Mouse (Mus musculus) ES-Bruce4 (cell line): ENCODE measurements around the gene Ghrl. TPM values are rescaled to one million over a fixed set of nuclear protein-coding genes. Genes with fewer than 3 reads are reported as not detected.
A peak's percentile ranks its signal among the peaks of the same experiment; 100 is the strongest.

ENCODE experiments used
- H3K27ac ChIP-seq: 2 replicates; pipeline ENCODE4 v1.5.1; 2012; ENCODE audit warnings: low read length, inconsistent platforms; ENCODE audit not compliant: insufficient read depth
- H3K27me3 ChIP-seq: 2 replicates; pipeline ENCODE4 v1.6.1; 2012; ENCODE audit warnings: mild to moderate bottlenecking, low read length, inconsistent platforms; ENCODE audit not compliant: control insufficient read depth, poor library complexity, insufficient read depth, severe bottlenecking
- H3K36me3 ChIP-seq: 2 replicates; pipeline ENCODE4 v1.6.1; 2012; ENCODE audit warnings: inconsistent platforms, mild to moderate bottlenecking, low read length, moderate library complexity; ENCODE audit not compliant: control insufficient read depth, poor library complexity, insufficient read depth, severe bottlenecking
- H3K4me1 ChIP-seq: one replicate; pipeline ENCODE4 v1.8.1; 2011; ENCODE audit warnings: low read length; ENCODE audit not compliant: control insufficient read depth, insufficient read depth
- H3K4me3 ChIP-seq: 2 replicates; pipeline ENCODE4 v1.5.1; 2011; ENCODE audit warnings: low read depth, mild to moderate bottlenecking, low read length
- H3K9ac ChIP-seq: 2 replicates; pipeline ENCODE4 v1.6.1; 2012; ENCODE audit warnings: low read depth, mild to moderate bottlenecking, inconsistent platforms; ENCODE audit not compliant: poor library complexity, severe bottlenecking
- H3K9me3 ChIP-seq: replicated peaks from 2 replicates; pipeline ENCODE4 v1.6.1; 2012; ENCODE audit warnings: mild to moderate bottlenecking, low read length, inconsistent platforms; ENCODE audit not compliant: control insufficient read depth, poor library complexity, insufficient read depth, severe bottlenecking
- CTCF ChIP-seq: IDR thresholded peaks from one replicate; pipeline ENCODE4 v1.8.1; 2011; ENCODE audit warnings: low read depth, low read length
- EP300 ChIP-seq: IDR thresholded peaks from 2 replicates; pipeline ENCODE4 v1.6.1; 2011; ENCODE audit warnings: low read depth, low read length; ENCODE audit not compliant: insufficient read depth
- POLR2A ChIP-seq: IDR thresholded peaks from one replicate; pipeline ENCODE4 v1.8.1; 2011; ENCODE audit warnings: low read length; ENCODE audit not compliant: insufficient read depth
- polyA plus RNA-seq: library from polyadenylated mRNA; stranded (reverse); fragments of >200 nt; gene quantifications from 2 replicates; pipeline ENCODE4 v1.2.4, GENCODE M21; 2011; ENCODE audit warnings: low read depth; ENCODE audit not compliant: missing spikeins, insufficient read depth, insufficient read length

Gene Ghrl
- polyA plus RNA-seq, 1 experiment: 2.0 TPM

- TF ChIP-seq CTCF (no peak), EP300 (no peak), POLR2A (no peak)
- H3K9ac ChIP-seq: no peak overlapping the region
- H3K27me3 ChIP-seq: no peaks in the 10 kb centered on the region
- H3K4me1 ChIP-seq: peaks cover 4% of the 10 kb centered on the region
- peaks cover under 1% of the 10 kb centered on the region; the same call in 1 of the 2 replicates for H3K36me3 ChIP-seq
- H3K9me3 ChIP-seq: no peaks in the 10 kb centered on the region
- no peak overlapping the region for H3K4me3 ChIP-seq
- H3K27ac ChIP-seq: no peak overlapping the region
Measured at GRCm38 (mm10) chr6:113693377-113693776, 26.3 kb downstream of the Ghrl start.

- TF ChIP-seq CTCF: no peak
- no peak for TF ChIP-seq POLR2A
- TF ChIP-seq EP300: no peak
- H3K27me3 ChIP-seq: no peaks in the 10 kb centered on the region
- no peak overlapping the region for H3K9ac ChIP-seq
- no peaks in the 10 kb centered on the region for H3K9me3 ChIP-seq
- peaks cover 4% of the 10 kb centered on the region for H3K4me1 ChIP-seq
- no peak overlapping the region for H3K27ac ChIP-seq
- H3K36me3 ChIP-seq: no peaks in the 10 kb centered on the region
- H3K4me3 ChIP-seq: no peak overlapping the region
Measured at GRCm38 (mm10) chr6:113692661-113693133, 27.0 kb downstream of the Ghrl start.

- H3K9me3 ChIP-seq: no peaks in the 10 kb centered on the region
- H3K9ac ChIP-seq: peak overlapping the region; percentile 41; the same call in 1 of the 2 replicates
- TF ChIP-seq EP300 (no peak), POLR2A (no peak), CTCF (no peak)
- no peaks in the 10 kb centered on the region for H3K36me3 ChIP-seq
- H3K4me1 ChIP-seq: peaks cover 4% of the 10 kb centered on the region
- peak overlapping the region; percentile 15; the same call in 1 of the 2 replicates for H3K4me3 ChIP-seq
- H3K27me3 ChIP-seq: no peaks in the 10 kb centered on the region
- peak overlapping the region; percentile 82 for H3K27ac ChIP-seq
Measured at GRCm38 (mm10) chr6:113691084-113691462, 28.6 kb downstream of the Ghrl start.

GRCm38 (mm10) chr6:113690400-113691083, 29.1 kb downstream of the Ghrl start:
- H3K4me3 ChIP-seq: peak overlapping the region; percentile 15; the same call in 1 of the 2 replicates
- H3K27me3 ChIP-seq: no peaks in the 10 kb centered on the region
- TF ChIP-seq POLR2A (no peak), CTCF (no peak), EP300 (peak; percentile 88)
- peaks cover 4% of the 10 kb centered on the region for H3K4me1 ChIP-seq
- H3K9ac ChIP-seq: peak overlapping the region; percentile 41
- peak overlapping the region; percentile 82 for H3K27ac ChIP-seq
- no peaks in the 10 kb centered on the region for H3K36me3 ChIP-seq
- no peaks in the 10 kb centered on the region for H3K9me3 ChIP-seq

GRCm38 (mm10) chr6:113690008-113690399, 29.7 kb downstream of the Ghrl start:
- Histone ChIP-seq H3K9me3 (no peaks in the 10 kb centered on the region), H3K36me3 (no peaks in the 10 kb centered on the region), H3K4me1 (peaks cover 6% of the 10 kb centered on the region), H3K27me3 (no peaks in the 10 kb centered on the region), H3K9ac (peak overlapping the region; percentile 19), H3K4me3 (peak overlapping the region; percentile 0; the same call in 1 of the 2 replicates), H3K27ac (peak overlapping the region; percentile 64)
- no peak for TF ChIP-seq CTCF
- 0 out of 2 replicates have a peak, but pooled peaks have one; percentile 23 for TF ChIP-seq EP300
- TF ChIP-seq POLR2A: no peak

GRCm38 (mm10) chr6:113686551-113687125, 33.0 kb downstream of the Ghrl start:
- Histone ChIP-seq H3K9ac (peak overlapping the region; percentile 25), H3K4me1 (peaks cover 10% of the 10 kb centered on the region), H3K36me3 (no peaks in the 10 kb centered on the region), H3K27me3 (no peaks in the 10 kb centered on the region), H3K9me3 (no peaks in the 10 kb centered on the region), H3K4me3 (peak overlapping the region; percentile 63), H3K27ac (peak overlapping the region; percentile 71)
- no peak for TF ChIP-seq CTCF
- TF ChIP-seq EP300: peak; percentile 80; the same call in 1 of the 2 replicates
- no peak for TF ChIP-seq POLR2A
